Mouse (Mus musculus): ENCODE data around the gene Msl1.
"Not testable (repeated sequence)": the region's sequence is repeated elsewhere in the genome, so short reads cannot be mapped to it uniquely, and the experiment has no call there.

The Msl1 gene

DNA sequence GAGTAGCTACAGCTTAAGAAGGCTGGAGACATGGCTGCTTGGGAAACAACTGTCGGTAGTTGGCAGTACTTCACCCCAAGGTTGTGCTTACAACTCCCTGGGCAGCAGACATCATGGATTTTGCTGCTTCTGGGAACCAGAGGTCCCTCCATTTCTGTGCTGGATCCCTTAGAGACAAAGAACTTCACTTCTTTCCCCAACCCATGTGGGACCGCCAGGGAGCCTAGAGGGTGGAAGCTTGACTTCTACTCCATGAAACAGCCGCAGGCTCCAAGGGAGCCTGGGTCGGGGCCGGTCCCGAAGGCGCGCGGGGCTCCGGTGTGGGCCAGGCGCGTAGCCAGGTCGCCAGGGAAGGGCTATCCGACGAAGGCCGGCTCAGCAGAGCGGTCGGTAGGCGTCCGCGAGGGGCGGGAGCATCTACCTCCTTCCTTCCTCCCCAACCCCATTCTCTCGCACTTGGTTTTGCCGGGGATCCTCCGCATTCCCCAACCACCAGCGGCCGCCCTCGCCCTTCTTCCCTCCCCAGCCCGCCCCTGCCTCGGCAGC, 774 bp upstream of the Msl1 start:
- ATAC-seq (ENCODE audit: insufficient number of reproducible peaks, low FRiP score, low TSS enrichment), result peak; percentile 57; the same call in 1 of the 2 replicates

- 0 out of 2 replicates have a peak, but pooled peaks have one; percentile 33 for ATAC-seq (ENCODE audit: insufficient number of reproducible peaks, low FRiP score, low TSS enrichment)
Observed at GRCm38 (mm10) chr11:98795714-98796514, 598 bp downstream of the Msl1 start.

- ATAC-seq (ENCODE audit: insufficient number of reproducible peaks, low FRiP score, low TSS enrichment), result peak; percentile 50; the same call in 1 of the 2 replicates
Observed at GRCm38 (mm10) chr11:98796515-98797216, 1.4 kb downstream of the Msl1 start.

- ATAC-seq (ENCODE audit: insufficient number of reproducible peaks, low FRiP score, low TSS enrichment), result no peak
Observed at GRCm38 (mm10) chr11:98797306-98797705, 2.0 kb downstream of the Msl1 start.

GRCm38 (mm10) chr11:98797909-98798308, 2.6 kb downstream of the Msl1 start:
- no peak for ATAC-seq (ENCODE audit: insufficient number of reproducible peaks, low FRiP score, low TSS enrichment)

DNA sequence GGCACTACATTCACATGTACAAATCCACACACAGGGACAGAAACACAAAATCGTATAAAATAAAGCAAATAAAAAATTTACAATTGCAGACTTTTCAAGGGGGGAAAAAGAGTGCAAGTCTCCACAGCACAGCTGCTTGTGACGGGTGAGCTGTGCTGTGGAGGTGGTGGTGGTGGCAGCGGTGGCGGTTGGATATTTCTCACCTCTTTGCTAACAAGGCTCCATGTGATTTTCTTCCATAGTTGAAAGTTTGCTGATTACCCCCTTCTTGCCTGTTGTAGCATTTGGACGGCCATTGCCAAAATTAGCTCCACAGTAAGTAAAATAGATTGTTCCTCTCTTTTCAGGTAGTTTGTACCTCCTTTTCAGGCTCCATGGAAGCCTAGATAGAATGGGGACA, 9.3 kb downstream of the Msl1 start, which contains the start of gene Casc3:
Casc3 (plus strand) TSS at position 301 of the 400 bp plus-strand sequence.
- no peak for ATAC-seq (ENCODE audit: insufficient number of reproducible peaks, low FRiP score, low TSS enrichment)

GRCm38 (mm10) chr11:98808417-98808816, 13.1 kb downstream of the Msl1 start:
- no peak for ATAC-seq (ENCODE audit: insufficient number of reproducible peaks, low FRiP score, low TSS enrichment)

DNA sequence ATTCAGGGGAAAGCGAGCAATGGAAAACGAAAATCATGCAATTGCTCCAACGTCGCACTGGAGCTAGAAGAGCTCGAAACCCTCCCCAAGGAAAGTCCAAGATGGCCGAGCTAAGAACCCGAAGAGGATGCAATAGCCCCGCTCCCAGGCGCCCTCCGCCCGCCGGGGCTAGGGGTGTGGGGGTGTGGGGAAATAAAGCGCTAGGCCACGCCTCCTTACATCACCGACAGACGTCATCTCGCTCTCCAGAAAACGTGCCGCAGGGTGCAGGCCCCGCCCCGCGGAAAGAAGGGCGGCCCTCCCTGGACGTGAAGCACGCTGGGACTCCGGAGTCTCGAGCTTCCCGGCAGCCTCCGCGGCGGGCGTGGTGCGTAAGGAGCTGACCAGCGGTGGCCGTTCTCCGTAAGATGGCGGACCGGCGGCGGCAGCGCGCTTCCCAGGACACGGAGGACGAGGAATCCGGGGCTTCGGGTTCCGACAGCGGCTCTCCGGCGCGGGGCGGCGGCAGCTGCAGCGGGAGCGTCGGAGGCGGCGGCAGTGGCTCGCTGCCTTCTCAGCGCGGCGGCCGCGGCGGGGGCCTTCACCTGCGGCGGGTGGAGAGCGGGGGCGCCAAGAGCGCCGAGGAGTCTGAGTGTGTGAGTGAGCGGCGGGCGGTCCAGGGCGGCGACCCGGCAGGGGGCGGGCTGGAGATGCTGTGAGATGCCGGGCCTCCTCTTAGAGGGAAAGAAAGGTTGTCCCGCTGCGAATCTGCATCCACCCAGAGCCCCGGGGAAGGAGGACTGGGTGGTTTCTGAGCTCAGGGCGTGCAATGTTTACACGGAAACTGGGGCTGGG, 14.4 kb downstream of the Msl1 start:
- ATAC-seq (ENCODE audit: insufficient number of reproducible peaks, low FRiP score, low TSS enrichment), result peak; percentile 94

- ATAC-seq (ENCODE audit: insufficient number of reproducible peaks, low FRiP score, low TSS enrichment), result no peak
Observed at GRCm38 (mm10) chr11:98810686-98811085, 15.4 kb downstream of the Msl1 start.

DNA sequence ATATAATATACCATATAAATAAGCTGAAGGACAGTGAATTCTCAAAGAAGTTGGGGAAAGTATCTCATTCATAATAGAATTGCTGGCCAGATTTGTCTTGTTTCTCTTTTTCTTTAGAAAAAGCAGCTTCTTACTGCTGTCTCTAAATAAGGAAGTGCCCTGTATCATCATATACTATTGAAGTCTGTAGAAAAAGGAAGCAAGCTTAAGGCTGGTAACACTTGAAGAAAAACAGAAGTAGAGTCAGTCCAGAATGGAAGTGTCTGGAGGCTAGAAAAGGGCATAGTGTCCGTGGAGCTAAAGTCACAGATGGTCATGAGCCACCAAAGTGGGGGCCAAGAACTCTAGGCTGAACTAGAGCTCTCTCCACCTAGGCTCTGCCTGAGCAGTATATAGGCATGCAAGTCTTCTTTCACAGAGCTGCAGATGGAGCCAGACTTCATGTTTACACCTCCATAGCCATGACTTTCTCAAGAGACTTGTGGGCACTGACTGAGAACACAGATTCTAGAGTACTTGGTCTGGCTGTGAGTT, 21.5 kb downstream of the Msl1 start:
- ATAC-seq (ENCODE audit: insufficient number of reproducible peaks, low FRiP score, low TSS enrichment), result no peak

DNA sequence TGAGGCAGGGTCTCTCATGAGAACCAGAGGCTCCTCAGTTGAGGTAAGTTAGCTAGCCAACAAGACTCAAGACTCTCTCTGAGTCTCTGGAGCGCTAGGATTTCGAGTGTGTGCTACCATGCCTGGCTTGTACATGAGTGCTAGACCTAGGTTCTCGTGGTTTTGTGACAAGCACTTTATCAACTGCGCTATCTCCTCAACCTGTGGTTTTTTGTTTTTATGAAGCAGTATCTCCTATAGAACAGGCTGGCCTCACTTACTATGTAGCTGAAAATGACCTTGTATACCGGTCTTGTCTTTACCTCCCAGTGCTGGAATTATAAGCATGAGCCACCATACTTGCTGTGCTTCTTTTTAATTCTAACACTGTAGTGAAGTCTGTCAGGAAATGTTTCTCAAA, 25.7 kb downstream of the Msl1 start:
- ATAC-seq (ENCODE audit: insufficient number of reproducible peaks, low FRiP score, low TSS enrichment), result no peak

- not testable (repeated sequence) for ATAC-seq (ENCODE audit: insufficient number of reproducible peaks, low FRiP score, low TSS enrichment)
Observed at GRCm38 (mm10) chr11:98826071-98826470, 30.8 kb downstream of the Msl1 start.

DNA sequence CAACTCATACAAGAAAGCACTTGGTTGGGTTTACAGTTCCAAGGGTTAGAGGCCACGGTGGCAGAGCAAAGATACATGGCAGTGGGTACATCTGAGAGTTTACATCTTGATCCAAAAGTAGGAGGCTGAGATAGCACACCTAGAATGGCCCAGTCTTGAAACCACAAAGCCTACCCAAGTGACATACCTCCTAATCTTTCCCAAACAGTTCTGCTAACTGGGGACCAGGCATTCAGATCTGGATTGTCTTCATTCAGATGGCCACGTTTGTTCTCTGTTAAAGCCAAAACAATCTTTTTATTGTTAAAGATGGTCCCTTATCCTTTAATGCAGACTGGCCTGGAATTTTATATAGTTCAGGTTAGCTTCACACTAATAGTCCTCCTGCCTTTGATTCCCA, 32.6 kb downstream of the Msl1 start:
- no peak for ATAC-seq (ENCODE audit: insufficient number of reproducible peaks, low FRiP score, low TSS enrichment)

DNA sequence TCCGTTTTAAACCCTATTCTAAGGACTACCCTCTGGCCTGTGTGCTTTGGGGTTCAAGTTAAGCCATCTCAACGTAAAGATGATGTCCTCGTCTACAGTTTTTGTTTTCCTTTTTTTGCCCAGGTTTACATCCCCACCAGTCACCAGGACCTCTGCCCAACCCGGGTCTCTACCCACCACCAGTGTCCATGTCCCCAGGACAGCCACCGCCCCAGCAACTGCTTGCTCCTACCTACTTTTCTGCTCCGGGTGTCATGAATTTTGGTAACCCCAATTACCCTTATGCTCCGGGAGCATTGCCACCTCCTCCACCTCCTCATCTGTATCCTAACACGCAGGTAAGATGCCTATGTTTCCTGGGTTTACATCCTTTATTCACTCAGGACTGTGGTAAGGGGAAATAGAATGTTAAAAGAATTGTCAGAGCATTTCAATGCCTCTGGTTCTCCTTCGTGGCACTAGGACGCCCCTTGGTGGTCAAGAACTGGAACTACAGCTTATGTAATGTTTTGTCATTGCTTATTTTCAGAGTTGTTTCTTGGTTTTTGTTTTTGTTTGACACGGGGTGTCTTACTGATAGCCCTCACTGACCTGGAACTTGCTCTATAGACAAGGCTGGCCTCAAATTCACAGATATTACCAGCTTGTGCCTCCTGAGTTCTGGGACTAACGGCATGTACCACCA, 33.9 kb downstream of the Msl1 start:
- 0 out of 2 replicates have a peak, but pooled peaks have one; percentile 31 for ATAC-seq (ENCODE audit: insufficient number of reproducible peaks, low FRiP score, low TSS enrichment)

GRCm38 (mm10) chr11:98829875-98830274, 34.6 kb downstream of the Msl1 start:
- ATAC-seq (ENCODE audit: insufficient number of reproducible peaks, low FRiP score, low TSS enrichment), result no peak

DNA sequence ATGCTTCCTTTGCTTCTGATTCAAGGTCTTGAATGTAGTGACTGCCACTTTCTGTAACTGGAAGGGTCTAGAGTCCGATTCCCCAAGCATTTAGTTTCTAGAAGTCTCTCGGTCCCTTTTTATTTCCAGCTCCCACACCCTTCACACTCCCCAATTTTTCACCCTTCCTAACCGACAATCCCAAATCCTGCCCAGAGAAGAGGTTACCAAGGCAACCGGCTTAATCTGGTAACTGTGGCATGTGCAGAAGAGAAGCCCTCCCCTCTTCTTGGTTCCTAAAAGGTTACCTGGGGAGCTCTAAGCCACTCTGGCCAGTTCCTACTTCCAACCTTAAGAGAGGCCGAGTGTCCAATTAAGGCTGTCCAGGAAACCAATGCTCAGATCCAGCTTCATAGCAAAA, 40.0 kb downstream of the Msl1 start:
- ATAC-seq (ENCODE audit: insufficient number of reproducible peaks, low FRiP score, low TSS enrichment), result no peak

DNA sequence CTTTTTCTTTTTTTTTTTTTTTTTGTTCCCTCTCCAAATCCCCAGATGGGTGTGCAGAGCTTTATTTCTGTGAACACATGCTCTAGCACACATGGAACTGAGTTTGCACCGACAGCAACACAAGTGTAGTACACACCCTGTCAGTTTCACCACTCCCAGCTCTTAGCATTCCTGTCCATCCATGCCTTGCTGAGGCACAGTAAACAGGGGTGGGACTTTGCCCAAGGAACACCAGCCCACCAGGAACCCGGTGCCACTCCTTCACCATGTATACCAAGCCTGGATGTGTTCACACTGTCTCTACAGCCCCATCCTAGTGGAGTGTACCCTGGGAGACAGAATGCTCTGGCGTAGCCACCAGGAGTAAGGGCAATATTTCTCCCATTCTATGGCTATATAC, 40.4 kb downstream of the Msl1 start:
- no peak for ATAC-seq (ENCODE audit: insufficient number of reproducible peaks, low FRiP score, low TSS enrichment)

DNA sequence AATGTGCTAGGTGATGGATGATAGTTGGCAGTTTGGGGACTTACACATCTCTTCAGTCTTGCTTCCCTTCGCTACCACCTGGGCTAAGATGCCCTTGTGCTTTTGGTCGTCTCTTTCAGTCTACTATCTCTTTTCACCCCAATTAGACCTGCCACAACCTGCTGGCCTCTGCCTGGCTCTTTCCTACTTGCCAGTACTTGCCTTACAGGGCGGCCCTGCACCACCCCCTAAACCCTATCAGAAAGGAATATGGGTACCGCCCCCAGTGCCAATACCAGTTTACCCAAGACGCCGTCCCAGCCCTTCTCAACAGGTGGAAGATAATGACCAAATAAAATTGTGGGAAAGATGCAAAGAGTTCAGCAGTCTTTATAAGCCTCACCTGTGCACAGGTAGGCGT, 40.8 kb downstream of the Msl1 start:
- no peak for ATAC-seq (ENCODE audit: insufficient number of reproducible peaks, low FRiP score, low TSS enrichment)

GRCm38 (mm10) chr11:98836651-98837141, 41.4 kb downstream of the Msl1 start, which contains the start of gene Rapgefl1:
Gene Rapgefl1, plus strand, starts transcription at chr11:98836785.
- ATAC-seq (ENCODE audit: insufficient number of reproducible peaks, low FRiP score, low TSS enrichment), result peak; percentile 62

Measured in cerebellum, adult (tissue).